Mouse (Mus musculus): ENCODE measurements around the gene Plekhn1. TPM values are rescaled to one million over a fixed set of nuclear protein-coding genes. Genes with fewer than 3 reads are reported as not detected.

The Plekhn1 gene
- polyA plus RNA-seq, 1 experiment: 10.6 TPM

DNA sequence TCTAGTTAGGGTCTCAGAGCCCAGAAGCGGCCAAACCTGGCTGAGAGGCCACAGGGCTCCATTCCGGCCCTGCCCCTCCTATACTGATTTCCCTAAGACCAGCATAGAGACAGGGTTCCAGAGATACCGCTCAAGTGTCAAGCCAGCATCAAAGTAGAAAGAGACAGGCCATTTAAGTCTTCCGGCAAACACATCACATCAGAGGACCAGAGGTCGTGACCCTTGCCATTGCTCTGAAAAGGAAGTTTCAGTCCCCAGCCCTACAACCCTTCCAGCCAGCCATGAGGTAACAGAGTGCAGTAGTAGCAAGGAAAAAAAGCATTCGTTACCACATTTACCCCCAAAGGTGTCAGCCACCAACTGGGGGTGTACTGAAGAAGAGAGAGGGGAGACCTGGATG, 40.3 kb downstream of the Plekhn1 start:
- Histone ChIP-seq H3ac (ENCODE audit: control insufficient read depth, insufficient read length) (no peak overlapping the region), H3K27me3 (ENCODE audit: control insufficient read depth, insufficient read depth, insufficient read length) (no peaks in the 10 kb centered on the region), H3K79me2 (ENCODE audit: control insufficient read depth, insufficient read depth) (no peaks in the 10 kb centered on the region), H3K4me2 (ENCODE audit: low read depth) (no peak overlapping the region), H3K36me3 (ENCODE audit: control insufficient read depth, insufficient read depth) (no peaks in the 10 kb centered on the region), H3K4me3 (no peak overlapping the region)
- TF ChIP-seq POLR2AphosphoS2 (IDR thresholded peaks at IDR 0.05; ENCODE audit: insufficient read length, low read depth): no peak
- TF ChIP-seq POLR2A (IDR thresholded peaks at IDR 0.05; ENCODE audit: insufficient read length, low read depth): no peak
- no peak for TF ChIP-seq E2F4 (IDR thresholded peaks at IDR 0.05; ENCODE audit: insufficient read depth)
- no peak for TF ChIP-seq MYOG (IDR thresholded peaks at IDR 0.05; ENCODE audit: control insufficient read depth in 1 of 3, insufficient read depth in 1 of 3, insufficient read length in 2 of 3, low read depth in 2 of 3)
- TF ChIP-seq MYOD1 (IDR thresholded peaks at IDR 0.05; ENCODE audit: control insufficient read depth in 1 of 3, insufficient read length in 2 of 3, low read depth in 2 of 3): no peak
- TF ChIP-seq USF1 (IDR thresholded peaks at IDR 0.05; ENCODE audit: low read depth): no peak
- no peak for TF ChIP-seq SRF (IDR thresholded peaks at IDR 0.05; ENCODE audit: control insufficient read depth, insufficient read length, low read depth)
- TF ChIP-seq REST (IDR thresholded peaks at IDR 0.05; ENCODE audit: insufficient read depth, insufficient read length): no peak
- TF ChIP-seq TCF12 (IDR thresholded peaks at IDR 0.05; ENCODE audit: insufficient read depth, poor library complexity, severe bottlenecking): no peak
- no peak for TF ChIP-seq MAX (IDR thresholded peaks at IDR 0.05; ENCODE audit: low read depth)
- TF ChIP-seq TCF3 (IDR thresholded peaks at IDR 0.05; ENCODE audit: insufficient read length, low read depth): no peak
- no peak for TF ChIP-seq CEBPB (IDR thresholded peaks at IDR 0.05; ENCODE audit: insufficient read depth, poor library complexity, severe bottlenecking)

DNA sequence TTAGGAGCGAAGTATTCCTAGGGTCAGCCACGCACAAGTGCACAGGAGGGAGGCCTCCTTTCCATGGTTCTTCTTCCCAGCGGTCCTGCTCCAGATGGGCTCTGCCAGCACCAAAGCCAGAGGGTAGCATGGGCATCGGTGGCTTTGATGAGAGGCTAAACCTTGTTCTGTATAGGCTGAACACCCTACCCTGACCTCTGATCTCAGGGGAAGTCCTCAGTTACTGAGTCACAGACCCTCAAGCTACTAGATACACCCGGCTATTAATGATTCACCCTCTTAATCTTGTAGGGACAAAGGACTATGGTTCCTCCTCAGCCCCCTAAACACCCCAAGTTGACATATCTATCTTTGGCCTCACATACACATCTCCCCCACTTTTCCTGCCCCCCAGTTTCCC, 40.8 kb downstream of the Plekhn1 start:
- H3K36me3 ChIP-seq (ENCODE audit: control insufficient read depth, insufficient read depth): no peaks in the 10 kb centered on the region
- H3K79me2 ChIP-seq (ENCODE audit: control insufficient read depth, insufficient read depth): no peaks in the 10 kb centered on the region
- no peak overlapping the region for H3K4me3 ChIP-seq
- H3K4me2 ChIP-seq (ENCODE audit: low read depth): no peak overlapping the region
- no peak overlapping the region for H3ac ChIP-seq (ENCODE audit: control insufficient read depth, insufficient read length)
- TF ChIP-seq E2F4 (IDR thresholded peaks at IDR 0.05; ENCODE audit: insufficient read depth) (no peak), POLR2AphosphoS2 (IDR thresholded peaks at IDR 0.05; ENCODE audit: insufficient read length, low read depth) (no peak), POLR2A (IDR thresholded peaks at IDR 0.05; ENCODE audit: insufficient read length, low read depth) (no peak), CEBPB (IDR thresholded peaks at IDR 0.05; ENCODE audit: insufficient read depth, poor library complexity, severe bottlenecking) (no peak), TCF3 (IDR thresholded peaks at IDR 0.05; ENCODE audit: insufficient read length, low read depth) (no peak), MAX (IDR thresholded peaks at IDR 0.05; ENCODE audit: low read depth) (no peak), USF1 (IDR thresholded peaks at IDR 0.05; ENCODE audit: low read depth) (no peak)
- no peaks in the 10 kb centered on the region for H3K27me3 ChIP-seq (ENCODE audit: control insufficient read depth, insufficient read depth, insufficient read length)

DNA sequence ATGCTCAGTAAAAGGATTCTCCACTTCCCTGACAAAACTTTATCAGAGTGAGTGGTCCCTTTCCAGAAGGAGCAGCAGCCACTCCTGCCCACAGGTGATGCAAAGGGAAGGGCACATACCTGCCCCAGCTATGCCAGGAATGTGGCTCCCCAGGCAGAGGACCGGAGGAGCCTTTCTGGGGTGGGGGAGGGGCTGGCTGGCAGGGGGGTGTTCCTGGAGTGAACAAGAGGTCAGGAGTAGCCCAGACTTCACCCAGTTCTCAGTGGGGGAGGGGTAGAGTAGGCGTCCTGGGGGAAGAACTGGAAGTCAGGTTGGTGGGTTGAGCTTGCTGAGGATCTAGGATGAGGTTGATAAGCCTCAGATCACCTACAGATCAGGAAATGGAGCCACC, 41.5 kb downstream of the Plekhn1 start:
- H3K36me3 ChIP-seq (ENCODE audit: control insufficient read depth, insufficient read depth): no peaks in the 10 kb centered on the region
- H3ac ChIP-seq (ENCODE audit: control insufficient read depth, insufficient read length): no peak overlapping the region
- no peak overlapping the region for H3K4me3 ChIP-seq
- H3K79me2 ChIP-seq (ENCODE audit: control insufficient read depth, insufficient read depth): no peaks in the 10 kb centered on the region
- TF ChIP-seq CEBPB (IDR thresholded peaks at IDR 0.05; ENCODE audit: insufficient read depth, poor library complexity, severe bottlenecking) (no peak), TCF3 (IDR thresholded peaks at IDR 0.05; ENCODE audit: insufficient read length, low read depth) (no peak), E2F4 (IDR thresholded peaks at IDR 0.05; ENCODE audit: insufficient read depth) (no peak), USF1 (IDR thresholded peaks at IDR 0.05; ENCODE audit: low read depth) (no peak), MYOD1 (IDR thresholded peaks at IDR 0.05; ENCODE audit: control insufficient read depth in 1 of 3, insufficient read length in 2 of 3, low read depth in 2 of 3) (no peak), SRF (IDR thresholded peaks at IDR 0.05; ENCODE audit: control insufficient read depth, insufficient read length, low read depth) (no peak)
- H3K4me2 ChIP-seq (ENCODE audit: low read depth): no peak overlapping the region
- H3K27me3 ChIP-seq (ENCODE audit: control insufficient read depth, insufficient read depth, insufficient read length): no peaks in the 10 kb centered on the region

DNA sequence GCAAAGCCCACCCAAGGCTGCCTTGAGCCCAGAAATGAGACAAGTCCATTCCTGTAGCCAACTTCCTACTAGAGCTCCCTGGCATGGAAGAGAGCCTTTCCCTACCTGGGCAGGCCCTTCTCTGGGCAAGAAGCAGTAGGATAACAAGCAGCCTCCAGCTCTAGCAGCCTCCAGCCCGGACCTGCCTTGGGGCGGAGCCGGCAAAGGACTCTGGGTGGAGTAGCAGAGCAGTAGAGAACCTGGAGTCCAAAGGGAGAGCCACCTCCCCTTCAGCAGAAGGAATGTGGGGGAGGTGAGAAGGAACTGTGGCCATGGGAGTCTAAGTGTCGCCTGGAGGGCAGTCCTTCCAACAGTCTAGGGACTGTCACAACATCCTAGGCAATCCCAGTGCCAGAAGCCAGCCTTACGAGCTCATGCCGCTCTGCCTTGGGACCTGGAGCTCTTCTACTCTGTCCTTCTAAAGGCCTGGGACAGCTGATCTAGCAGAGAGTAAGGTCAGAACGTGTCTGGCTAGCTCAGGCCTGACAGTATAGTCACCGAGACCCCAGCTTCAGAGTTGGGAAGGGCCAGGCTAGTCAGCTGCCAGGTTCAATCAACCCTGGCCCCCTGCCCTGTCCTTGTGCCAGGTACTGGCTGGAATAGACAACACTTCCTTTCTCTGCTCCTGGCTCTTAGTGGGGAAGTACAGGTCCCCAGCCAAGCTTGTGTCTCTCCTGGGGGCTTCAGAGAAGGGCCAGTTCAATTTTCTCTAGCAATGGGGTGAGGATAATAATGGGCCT, 42.0 kb downstream of the Plekhn1 start:
- no peaks in the 10 kb centered on the region for H3K27me3 ChIP-seq (ENCODE audit: control insufficient read depth, insufficient read depth, insufficient read length)
- no peaks in the 10 kb centered on the region for H3K79me2 ChIP-seq (ENCODE audit: control insufficient read depth, insufficient read depth)
- no peak overlapping the region for H3K4me3 ChIP-seq
- H3K4me2 ChIP-seq (ENCODE audit: low read depth): no peak overlapping the region
- no peak overlapping the region for H3ac ChIP-seq (ENCODE audit: control insufficient read depth, insufficient read length)
- H3K36me3 ChIP-seq (ENCODE audit: control insufficient read depth, insufficient read depth): no peaks in the 10 kb centered on the region
- TF ChIP-seq USF1 (IDR thresholded peaks at IDR 0.05; ENCODE audit: low read depth): no peak
- TF ChIP-seq TCF3 (IDR thresholded peaks at IDR 0.05; ENCODE audit: insufficient read length, low read depth): no peak
- TF ChIP-seq REST (IDR thresholded peaks at IDR 0.05; ENCODE audit: insufficient read depth, insufficient read length): no peak
- TF ChIP-seq CEBPB (IDR thresholded peaks at IDR 0.05; ENCODE audit: insufficient read depth, poor library complexity, severe bottlenecking): no peak
- no peak for TF ChIP-seq SRF (IDR thresholded peaks at IDR 0.05; ENCODE audit: control insufficient read depth, insufficient read length, low read depth)
- TF ChIP-seq MYOG (IDR thresholded peaks at IDR 0.05; ENCODE audit: control insufficient read depth in 1 of 3, insufficient read depth in 1 of 3, insufficient read length in 2 of 3, low read depth in 2 of 3): no peak
- no peak for TF ChIP-seq TCF12 (IDR thresholded peaks at IDR 0.05; ENCODE audit: insufficient read depth, poor library complexity, severe bottlenecking)
- no peak for TF ChIP-seq MAX (IDR thresholded peaks at IDR 0.05; ENCODE audit: low read depth)
- TF ChIP-seq E2F4 (IDR thresholded peaks at IDR 0.05; ENCODE audit: insufficient read depth): no peak
- no peak for TF ChIP-seq POLR2AphosphoS2 (IDR thresholded peaks at IDR 0.05; ENCODE audit: insufficient read length, low read depth)
- no peak for TF ChIP-seq MYOD1 (IDR thresholded peaks at IDR 0.05; ENCODE audit: control insufficient read depth in 1 of 3, insufficient read length in 2 of 3, low read depth in 2 of 3)
- TF ChIP-seq POLR2A (IDR thresholded peaks at IDR 0.05; ENCODE audit: insufficient read length, low read depth): no peak
